Mouse (Mus musculus) stomach, postnatal 0 days (tissue): ENCODE measurements around the gene Plod1.

Experiments used
- CTCF ChIP-seq: IDR thresholded peaks from 2 replicates; pipeline ENCODE4 v1.5.1; 2016; ENCODE audit warnings: antibody characterized with exemption, low read depth, mild to moderate bottlenecking, moderate library complexity
- EP300 ChIP-seq: optimal IDR thresholded peaks from 2 replicates; pipeline ENCODE3; 2016; ENCODE audit warnings: antibody characterized with exemption

DNA sequence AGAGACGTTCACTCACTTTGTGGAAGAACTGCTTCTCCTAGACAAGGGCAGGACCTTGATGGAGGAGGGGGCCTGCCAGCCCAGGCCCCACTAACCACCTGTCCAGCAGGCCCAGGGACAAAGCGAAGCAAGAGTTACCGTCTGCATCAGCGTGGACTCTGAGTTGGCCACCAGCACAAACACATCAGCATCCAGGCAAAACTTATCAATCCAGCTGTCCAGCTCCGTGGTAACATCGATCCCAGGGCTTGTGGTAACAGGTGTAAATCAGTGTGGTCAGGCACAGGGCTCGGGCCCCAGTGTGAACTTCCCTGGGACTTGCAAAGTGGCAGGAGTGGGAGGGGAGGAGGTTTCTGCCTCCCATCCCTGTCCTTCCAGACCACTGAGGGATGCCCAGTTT is 49.3 kb downstream of the Plod1 start:
- TF ChIP-seq CTCF, result no peak
- no peak for TF ChIP-seq EP300
